Comparison of ENCODE assay signal across 8 mouse cellular contexts in the genomic region with DNA sequence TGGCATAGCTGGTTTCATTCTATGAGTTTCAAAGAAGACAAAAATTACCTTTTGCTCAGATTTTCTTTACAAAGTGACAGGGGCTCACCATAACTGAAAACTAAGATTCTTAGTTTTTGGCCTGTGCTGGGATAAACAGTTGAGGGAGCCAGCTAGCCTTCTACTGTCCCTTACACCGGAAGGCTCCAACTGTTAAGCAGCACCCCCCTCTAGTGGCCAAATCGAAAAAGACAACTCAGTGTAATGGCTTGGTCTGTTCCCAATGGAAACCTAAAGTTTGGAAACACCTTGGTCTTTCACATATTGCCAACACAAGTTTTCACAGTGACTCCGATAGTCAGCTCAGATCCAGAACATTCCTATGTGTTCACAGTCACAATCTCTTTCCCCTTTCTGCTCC.
DNase-seq lines count a peak whose midpoint lies in the region; ATAC-seq and TF ChIP-seq lines count a peak whose summit lies in the region.

No protein-coding gene starts in this region.

- peak; percentile 83 for DNase-seq in CD4-positive, CD25-positive, alpha-beta regulatory T cell, adult 2 months (ENCODE audit: low read depth, low spot score)
- peak; percentile 44 to 74 for DNase-seq in adrenal gland, postnatal 4 days (ENCODE audit: low spot score in 2 of 2)
- DNase-seq in embryonic facial prominence, embryonic 14.5 days (ENCODE audit: low spot score), result peak; percentile 83
- DNase-seq in heart, embryonic 10.5 days (ENCODE audit: low spot score), result peak; percentile 78
- DNase-seq in liver, adult 2 months (ENCODE audit: extremely low read depth, low read depth, low spot score), result peak; percentile 60
- DNase-seq in neural tube, embryonic 10.5 days (ENCODE audit: extremely low spot score, low spot score), result peak; percentile 85

- no peaks in the 10 kb centered on the region for H3K9me3 ChIP-seq in embryonic facial prominence, embryonic 14.5 days (ENCODE audit: control insufficient read depth, low read length)
- no peaks in the 10 kb centered on the region for H3K9me3 ChIP-seq in heart, embryonic 10.5 days
- H3K9me3 ChIP-seq in kidney, embryonic 16.5 days (ENCODE audit: low read length), result no peaks in the 10 kb centered on the region
- no peaks in the 10 kb centered on the region for H3K9me3 ChIP-seq in stomach, embryonic 14.5 days (ENCODE audit: control insufficient read depth, low read depth, low read length)

- no peaks in the 10 kb centered on the region for H3K4me1 ChIP-seq in embryonic facial prominence, embryonic 14.5 days (ENCODE audit: control insufficient read depth, insufficient read depth, low read length)
- H3K4me1 ChIP-seq in heart, embryonic 10.5 days, result no peaks in the 10 kb centered on the region
- no peaks in the 10 kb centered on the region for H3K4me1 ChIP-seq in kidney, embryonic 16.5 days (ENCODE audit: insufficient read depth, low read length)
- H3K4me1 ChIP-seq in liver, adult 2 months (ENCODE audit: control insufficient read depth, insufficient read depth, low read length), result no peaks in the 10 kb centered on the region
- H3K4me1 ChIP-seq in stomach, embryonic 14.5 days (ENCODE audit: control insufficient read depth, insufficient read depth, low read length), result no peaks in the 10 kb centered on the region

- H3K9ac ChIP-seq in embryonic facial prominence, embryonic 14.5 days (ENCODE audit: low read depth, low read length), result no peak overlapping the region
- no peak overlapping the region for H3K9ac ChIP-seq in kidney, embryonic 16.5 days (replicated peaks; ENCODE audit: low read length)
- H3K9ac ChIP-seq in liver, adult 2 months (ENCODE audit: low read depth, low read length), result no peak overlapping the region
- H3K9ac ChIP-seq in stomach, embryonic 14.5 days (replicated peaks; ENCODE audit: low read depth, low read length), result no peak overlapping the region

- peak; percentile 84 for ATAC-seq in embryonic facial prominence, embryonic 14.5 days (ENCODE audit: low read depth)
- peak; percentile 82 for ATAC-seq in kidney, embryonic 16.5 days (ENCODE audit: low FRiP score, low TSS enrichment)
- peak; percentile 74; the same call in 1 of the 2 replicates for ATAC-seq in stomach, embryonic 14.5 days (ENCODE audit: insufficient number of reproducible peaks, insufficient read depth, low FRiP score, low read depth)

- no peak overlapping the region for H3K27ac ChIP-seq in embryonic facial prominence, embryonic 14.5 days (replicated peaks; ENCODE audit: low read depth, low read length)
- H3K27ac ChIP-seq in heart, embryonic 10.5 days, result no peak overlapping the region
- H3K27ac ChIP-seq in kidney, embryonic 16.5 days (ENCODE audit: low read length), result no peak overlapping the region
- H3K27ac ChIP-seq in liver, adult 2 months (replicated peaks; ENCODE audit: insufficient read depth, low read depth, low read length), result no peak overlapping the region
- H3K27ac ChIP-seq in stomach, embryonic 14.5 days (ENCODE audit: low read length), result no peak overlapping the region

- H3K4me3 ChIP-seq in embryonic facial prominence, embryonic 14.5 days (ENCODE audit: low read depth, low read length), result no peak overlapping the region
- H3K4me3 ChIP-seq in heart, embryonic 10.5 days, result no peak overlapping the region
- H3K4me3 ChIP-seq in kidney, embryonic 16.5 days (ENCODE audit: low read length), result no peak overlapping the region
- H3K4me3 ChIP-seq in liver, adult 2 months (ENCODE audit: insufficient read depth, low read depth, low read length), result no peak overlapping the region
- H3K4me3 ChIP-seq in stomach, embryonic 14.5 days (ENCODE audit: low read depth, low read length), result no peak overlapping the region

- no peaks in the 10 kb centered on the region for H3K79me2 ChIP-seq in liver, adult 2 months (ENCODE audit: control insufficient read depth, insufficient read depth, low read length)

- TF ChIP-seq CTCF in liver, adult 2 months (IDR thresholded peaks at IDR 0.05; ENCODE audit: low read depth, low read length), result peak; percentile 68

- WGBS in embryonic facial prominence, embryonic 14.5 days, result 10% methylated on average over 3 of the region's 3 CpGs
- 9% methylated on average over 3 of the region's 3 CpGs for WGBS in heart, embryonic 10.5 days
- WGBS in kidney, embryonic 16.5 days, result 11% methylated on average over 3 of the region's 3 CpGs
- 7% methylated on average over 3 of the region's 3 CpGs for WGBS in liver, adult 2 months
- 6% methylated on average over 3 of the region's 3 CpGs for WGBS in stomach, embryonic 14.5 days

- no peaks in the 10 kb centered on the region for H3K36me3 ChIP-seq in embryonic facial prominence, embryonic 14.5 days (ENCODE audit: control insufficient read depth, insufficient read depth, low read length)
- H3K36me3 ChIP-seq in heart, embryonic 10.5 days, result no peaks in the 10 kb centered on the region
- H3K36me3 ChIP-seq in kidney, embryonic 16.5 days (ENCODE audit: insufficient read depth, low read length), result no peaks in the 10 kb centered on the region
- no peaks in the 10 kb centered on the region for H3K36me3 ChIP-seq in liver, adult 2 months (ENCODE audit: control insufficient read depth, insufficient read depth, low read length)
- H3K36me3 ChIP-seq in stomach, embryonic 14.5 days (ENCODE audit: control insufficient read depth, insufficient read depth, low read length), result no peaks in the 10 kb centered on the region

- no peak for TF ChIP-seq POLR2A in liver, adult 2 months (IDR thresholded peaks at IDR 0.05; ENCODE audit: extremely low read depth, insufficient read depth, low read length)

- no peaks in the 10 kb centered on the region for H3K27me3 ChIP-seq in embryonic facial prominence, embryonic 14.5 days (replicated peaks; ENCODE audit: control insufficient read depth, insufficient read depth, low read length)
- no peaks in the 10 kb centered on the region for H3K27me3 ChIP-seq in heart, embryonic 10.5 days (ENCODE audit: insufficient read depth, poor library complexity, severe bottlenecking)
- 0 out of 2 replicates have a peak, but pooled peaks cover 3% of the 10 kb centered on the region for H3K27me3 ChIP-seq in kidney, embryonic 16.5 days (ENCODE audit: insufficient read depth, low read length)
- 0 out of 2 replicates have a peak, but pooled peaks cover 4% of the 10 kb centered on the region for H3K27me3 ChIP-seq in liver, adult 2 months (ENCODE audit: control insufficient read depth, insufficient read depth, low read length)
- H3K27me3 ChIP-seq in stomach, embryonic 14.5 days (ENCODE audit: control insufficient read depth, insufficient read depth, low read length), result no peaks in the 10 kb centered on the region

- H3K4me2 ChIP-seq in embryonic facial prominence, embryonic 14.5 days (ENCODE audit: low read depth, low read length), result no peak overlapping the region
- no peak overlapping the region for H3K4me2 ChIP-seq in kidney, embryonic 16.5 days (replicated peaks; ENCODE audit: low read depth, low read length)
- no peak overlapping the region for H3K4me2 ChIP-seq in stomach, embryonic 14.5 days (replicated peaks; ENCODE audit: low read depth, low read length)
